In the genomic region with DNA sequence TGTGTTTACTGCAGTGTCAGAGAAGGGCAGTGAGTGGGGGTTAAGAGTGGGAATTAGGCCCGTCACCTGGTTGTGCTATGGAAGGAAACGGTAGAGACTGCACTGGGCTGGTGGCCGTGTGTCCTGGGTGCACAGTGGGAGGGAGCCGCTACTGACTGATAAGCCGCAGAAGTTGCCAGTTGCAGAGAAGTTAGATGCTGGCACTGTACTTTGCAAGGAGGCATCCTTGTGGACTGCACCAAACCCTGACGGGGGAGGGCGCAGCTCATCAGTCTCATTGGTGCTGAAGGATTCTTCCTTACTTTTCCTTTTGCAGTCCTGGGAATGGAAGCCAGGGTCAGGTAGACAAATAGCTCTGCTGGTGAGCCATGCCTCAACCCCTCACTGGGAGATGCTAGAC, we compare ENCODE assay signal across 19 mouse cellular contexts. TPM values are rescaled to one million over a fixed set of nuclear protein-coding genes. Genes with fewer than 3 reads are reported as not detected.
DNase-seq lines count a peak whose midpoint lies in the region; ATAC-seq and TF ChIP-seq lines count a peak whose summit lies in the region.
"Had no signal": no experiment of that assay in that cellular context is flagged by ENCODE, and none has a peak within 500 bp of the region (broad histone marks: within the 10 kb centered on the region; RNA-seq: fewer than 3 reads in every experiment).

No protein-coding gene starts in this region.

- H3K27ac ChIP-seq in cerebellum, adult 2 months (ENCODE audit: insufficient read depth, low read length), result no peak overlapping the region
- peak overlapping the region; percentile 83 for H3K27ac ChIP-seq in kidney, embryonic 15.5 days
- 0 out of 2 replicates have a peak overlapping the region, but pooled peaks have one; percentile 36 for H3K27ac ChIP-seq in lung, embryonic 16.5 days (ENCODE audit: low read length)
- H3K27ac ChIP-seq: embryonic facial prominence, embryonic 15.5 days; forebrain, embryonic 10.5 days; heart, embryonic 13.5 days; limb, embryonic 10.5 days had no signal

- no peak for TF ChIP-seq POLR2A in cerebellum, adult 2 months (IDR thresholded peaks at IDR 0.05; ENCODE audit: borderline replicate concordance, insufficient read depth, low read length)

- peaks cover 66% of the 10 kb centered on the region for H3K36me3 ChIP-seq in kidney, embryonic 15.5 days
- H3K36me3 ChIP-seq in lung, embryonic 16.5 days (ENCODE audit: control insufficient read depth, insufficient read depth, low read length), result peaks cover 21% of the 10 kb centered on the region

- H3K4me2 ChIP-seq in kidney, embryonic 15.5 days, result no peak overlapping the region
- no peak overlapping the region for H3K4me2 ChIP-seq in lung, embryonic 16.5 days (ENCODE audit: low read depth, low read length)
- H3K4me2 ChIP-seq: embryonic facial prominence, embryonic 15.5 days; heart, embryonic 13.5 days; lung, embryonic 14.5 days had no signal

- DNase-seq in cerebellum, adult 9-10 months, result peak; percentile 10
- no peak for DNase-seq in cerebellum, adult 2 months
- no peak for DNase-seq in kidney, adult 11 months
- no peak for DNase-seq in lung, postnatal 25 days (ENCODE audit: low spot score)
- DNase-seq in testis, postnatal 10 days (ENCODE audit: low spot score), result peak; percentile 63
- no peak for DNase-seq in adrenal gland, adult (ENCODE audit: inconsistent age in 2 of 2, low spot score in 1 of 2)
- DNase-seq: gastrocnemius, postnatal 10 days; lung, embryonic 14.5 days; midbrain, embryonic 14.5 days; thymus, adult 2 months had no signal

- no peaks in the 10 kb centered on the region for H3K4me1 ChIP-seq in cerebellum, adult 2 months (ENCODE audit: control insufficient read depth, insufficient read depth, low read length)
- peaks cover 14% of the 10 kb centered on the region for H3K4me1 ChIP-seq in kidney, embryonic 15.5 days
- no peaks in the 10 kb centered on the region for H3K4me1 ChIP-seq in lung, embryonic 16.5 days (replicated peaks; ENCODE audit: control insufficient read depth, insufficient read depth, low read length)
- H3K4me1 ChIP-seq: embryonic facial prominence, embryonic 15.5 days; forebrain, embryonic 10.5 days; heart, embryonic 13.5 days; limb, embryonic 10.5 days had no signal

- 79% methylated on average over 7 of the region's 7 CpGs for WGBS in cerebellum, adult 2 months
- 87% methylated on average over 7 of the region's 7 CpGs for WGBS in kidney, embryonic 15.5 days
- WGBS in lung, embryonic 16.5 days, result 85% methylated on average over 7 of the region's 7 CpGs

- H3K9me3 ChIP-seq in kidney, embryonic 15.5 days (replicated peaks), result no peaks in the 10 kb centered on the region
- no peaks in the 10 kb centered on the region for H3K9me3 ChIP-seq in lung, embryonic 16.5 days (ENCODE audit: control insufficient read depth, low read length)
- H3K9me3 ChIP-seq: embryonic facial prominence, embryonic 15.5 days; heart, embryonic 13.5 days; limb, embryonic 10.5 days had no signal

- no peak overlapping the region for H3K4me3 ChIP-seq in cerebellum, adult 2 months (replicated peaks; ENCODE audit: insufficient read depth, low read depth, low read length)
- no peak overlapping the region for H3K4me3 ChIP-seq in kidney, embryonic 15.5 days (replicated peaks)
- H3K4me3 ChIP-seq in lung, embryonic 16.5 days (ENCODE audit: low read length), result no peak overlapping the region
- H3K4me3 ChIP-seq: embryonic facial prominence, embryonic 15.5 days; forebrain, embryonic 10.5 days; heart, embryonic 13.5 days; limb, embryonic 10.5 days had no signal

- no peaks in the 10 kb centered on the region for H3K27me3 ChIP-seq in cerebellum, adult 2 months (ENCODE audit: control insufficient read depth, insufficient read depth, low read length)
- no peaks in the 10 kb centered on the region for H3K27me3 ChIP-seq in kidney, embryonic 15.5 days
- no peaks in the 10 kb centered on the region for H3K27me3 ChIP-seq in lung, embryonic 16.5 days (ENCODE audit: control insufficient read depth, insufficient read depth, low read depth, low read length)
- H3K27me3 ChIP-seq: embryonic facial prominence, embryonic 15.5 days; heart, embryonic 13.5 days; Patski had no signal

- ATAC-seq in kidney, embryonic 15.5 days (replicated peaks; ENCODE audit: low FRiP score), result no peak
- no peak for ATAC-seq in lung, embryonic 16.5 days (ENCODE audit: low read depth)
- ATAC-seq: activated CD4-positive, CD25-positive, alpha-beta regulatory T cell, adult 4 months; CD4-positive, CD25-positive, alpha-beta regulatory T cell, adult 4 months; Patski had no signal

- no peak overlapping the region for H3K9ac ChIP-seq in kidney, embryonic 15.5 days
- no peak overlapping the region for H3K9ac ChIP-seq in lung, embryonic 16.5 days (ENCODE audit: low read length)
- H3K9ac ChIP-seq: embryonic facial prominence, embryonic 15.5 days; heart, embryonic 13.5 days; lung, embryonic 14.5 days had no signal

- TF ChIP-seq CTCF in cerebellum, adult 2 months (IDR thresholded peaks at IDR 0.05; ENCODE audit: borderline replicate concordance, insufficient read depth, low read depth, low read length), result no peak

RNA-seq across cellular contexts. Expression of gene Bcl7b, which starts 6.4 kb away (rescaled TPM):
- 64.4 TPM in 2 replicates for polyA plus RNA-seq in cerebellum, adult 2 months (2012; rRNA removed)
- 52.9 and 53.2 TPM in 2 replicates for polyA plus RNA-seq in kidney, embryonic 15.5 days (2015; fragmentation: Nextera tagmentation; extraction: Ambion mirVana)
- 53.3 and 56.2 TPM in 2 replicates for polyA plus RNA-seq in lung, embryonic 16.5 days (2015; fragmentation: Nextera tagmentation; extraction: Ambion mirVana)

RNA-seq across cellular contexts. Expression of gene Tbl2, which starts 12.2 kb away (rescaled TPM):
- 17.6 and 18.5 TPM in 2 replicates for polyA plus RNA-seq in cerebellum, adult 2 months (2012; rRNA removed)
- polyA plus RNA-seq in kidney, embryonic 15.5 days (2015; fragmentation: Nextera tagmentation; extraction: Ambion mirVana), result 25.5 and 26.8 TPM in 2 replicates
- polyA plus RNA-seq in lung, embryonic 16.5 days (2015; fragmentation: Nextera tagmentation; extraction: Ambion mirVana), result 20.6 and 22.6 TPM in 2 replicates

RNA-seq across cellular contexts. Expression of gene Baz1b, which starts 25.4 kb away (rescaled TPM):
- 75.3 and 77.4 TPM in 2 replicates for polyA plus RNA-seq in cerebellum, adult 2 months (2012; rRNA removed)
- 40.4 and 42.3 TPM in 2 replicates for polyA plus RNA-seq in kidney, embryonic 15.5 days (2015; fragmentation: Nextera tagmentation; extraction: Ambion mirVana)
- 33.8 and 35.3 TPM in 2 replicates for polyA plus RNA-seq in lung, embryonic 16.5 days (2015; fragmentation: Nextera tagmentation; extraction: Ambion mirVana)

Comparison
In these comparisons a context has a peak if more than half of its experiments do, and no peak if none do; other contexts are left out.
1. DNase-seq: peak in cerebellum, adult 9-10 months (single experiment) and testis, postnatal 10 days (single experiment); none in cerebellum, adult 2 months (0 of 2), kidney, adult 11 months (single experiment), lung, postnatal 25 days (single experiment) and adrenal gland, adult (0 of 2).